Mouse (Mus musculus): ENCODE results near the gene Serpinb9b.

GRCm38 (mm10) chr13:33035506-33035905, 8.3 kb downstream of the Serpinb9b start:
- TF ChIP-seq CTCF (IDR thresholded peaks at IDR 0.05; ENCODE audit: low read depth, low read length) (no peak), POLR2A (IDR thresholded peaks at IDR 0.05; ENCODE audit: insufficient read depth, low read length) (no peak)

Measured in ES-Bruce4 (cell line).